Mouse (Mus musculus) intestine, embryonic 14.5 days (tissue): Measurements from ENCODE around the gene Slc25a10. TPM values are rescaled to one million over a fixed set of nuclear protein-coding genes. Genes with fewer than 3 reads are reported as not detected.

Source experiments
- ATAC-seq: fragments of 200-750 bp; cut with Nextera tagmentation; replicated peaks from 2 replicates; pipeline ENCODE4 v1.8.0; 2017; ENCODE audit warnings: low read depth, moderate number of reproducible peaks, moderate TSS enrichment, moderate library complexity; ENCODE audit not compliant: low FRiP score, low TSS enrichment
- DNase-seq: peaks from one replicate; pipeline ENCODE4 v3.0.0-alpha.2; 2018; ENCODE audit warnings: low spot score
- H3K27ac ChIP-seq: fragments of 300-500 bp; sonication (generic); 2 replicates; pipeline ENCODE4 v1.5.1; 2014; ENCODE audit warnings: low read depth, mild to moderate bottlenecking, control low read depth
- H3K27me3 ChIP-seq: fragments of 300-500 bp; sonication (generic); replicated peaks from 2 replicates; pipeline ENCODE4 v1.6.1; 2014; ENCODE audit warnings: low read length, control low read depth; ENCODE audit not compliant: control insufficient read depth, insufficient read depth
- H3K36me3 ChIP-seq: fragments of 300-500 bp; sonication (generic); 2 replicates; pipeline ENCODE4 v1.6.1; 2014; ENCODE audit warnings: low read length, control low read depth; ENCODE audit not compliant: control insufficient read depth, insufficient read depth
- H3K4me1 ChIP-seq: fragments of 300-500 bp; sonication (generic); replicated peaks from 2 replicates; pipeline ENCODE4 v1.6.1; 2014; ENCODE audit warnings: low read length, control low read depth, mixed read lengths; ENCODE audit not compliant: control insufficient read depth, insufficient read depth
- H3K4me2 ChIP-seq: fragments of 300-500 bp; sonication (generic); 2 replicates; pipeline ENCODE4 v1.6.1; 2014; ENCODE audit warnings: low read length
- H3K4me3 ChIP-seq: fragments of 300-500 bp; sonication (generic); 2 replicates; pipeline ENCODE4 v1.5.1; 2014; ENCODE audit warnings: low read depth, low read length, control low read depth, mixed read lengths
- H3K9ac ChIP-seq: fragments of 300-500 bp; sonication (generic); 2 replicates; pipeline ENCODE4 v1.6.1; 2014; ENCODE audit warnings: mild to moderate bottlenecking, low read length
- H3K9me3 ChIP-seq: fragments of 300-500 bp; sonication (generic); 2 replicates; pipeline ENCODE4 v1.6.1; 2016; ENCODE audit warnings: low read length, control low read depth; ENCODE audit not compliant: control insufficient read depth
- WGBS: fragments of 180-500 bp; shearing (Covaris S2); extraction: QIAGEN DNeasy Blood & Tissue Kit; methylation state at CpG from one replicate; pipeline ENCODE4 v1.1.7; 2014; 5-methylcytosine and 5-hydroxymethylcytosine counted together
- polyA plus RNA-seq: library from polyadenylated mRNA; unstranded; fragments of >200 nt; fragmentation: Nextera tagmentation; extraction: Ambion mirVana; gene quantifications from 2 replicates; pipeline ENCODE4 v1.2.1, GENCODE M21; 2014

Slc25a10 gene
- polyA plus RNA-seq, 1 experiment from 2014 or later: 83.1 TPM

DNA sequence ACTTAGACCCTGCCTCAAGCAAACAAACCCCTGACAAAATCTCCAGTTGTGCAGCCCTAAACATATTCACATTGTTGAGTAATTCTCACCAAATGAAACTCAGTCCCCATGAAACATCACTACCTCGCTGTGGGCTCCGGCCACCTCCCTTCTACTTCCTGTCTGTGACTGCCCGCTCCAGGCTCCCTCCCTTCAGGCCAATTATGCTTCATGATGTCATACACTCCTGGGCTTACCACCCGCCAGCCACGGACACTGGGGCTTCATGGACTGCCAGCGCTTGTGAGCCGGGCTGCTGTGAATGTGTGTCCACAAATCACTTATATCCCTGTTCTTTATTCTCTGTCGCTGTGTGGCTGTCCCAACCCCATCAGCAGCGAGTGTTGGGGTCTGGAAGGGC, 28.1 kb downstream of the Slc25a10 start:
- H3K4me2 ChIP-seq: 0 out of 2 replicates have a peak overlapping the region, but pooled peaks have one; percentile 4
- WGBS: 40% methylated on average over 9 of the region's 9 CpGs
- H3K27me3 ChIP-seq: no peaks in the 10 kb centered on the region
- no peaks in the 10 kb centered on the region for H3K36me3 ChIP-seq
- H3K9me3 ChIP-seq: no peaks in the 10 kb centered on the region
- H3K27ac ChIP-seq: no peak overlapping the region
- H3K4me3 ChIP-seq: no peak overlapping the region
- no peak for DNase-seq
- no peaks in the 10 kb centered on the region; the same call in 1 of the 2 replicates for H3K4me1 ChIP-seq
- H3K9ac ChIP-seq: no peak overlapping the region
- no peak for ATAC-seq

DNA sequence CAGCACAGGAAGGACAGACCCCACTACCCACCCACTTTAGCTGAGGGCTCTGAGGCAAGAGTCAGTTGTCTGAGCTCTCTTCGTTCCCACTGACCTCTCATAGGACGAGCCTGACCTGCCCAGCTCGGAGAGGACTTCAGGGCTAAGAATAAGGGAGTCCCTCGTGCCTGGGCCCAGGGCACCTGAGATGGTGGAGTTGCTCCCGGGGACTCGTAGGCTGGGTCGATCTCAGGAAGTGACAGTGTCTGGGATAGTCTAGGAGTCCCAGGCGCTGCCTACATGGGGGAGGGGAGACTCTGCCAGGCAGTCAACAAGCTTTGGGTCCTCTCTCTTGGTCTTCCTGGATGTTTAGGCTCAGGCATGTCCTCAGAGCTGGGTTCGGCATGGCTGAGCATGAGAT, 28.9 kb downstream of the Slc25a10 start:
- H3K36me3 ChIP-seq: no peaks in the 10 kb centered on the region
- no peak for DNase-seq
- H3K27me3 ChIP-seq: no peaks in the 10 kb centered on the region
- no peaks in the 10 kb centered on the region for H3K9me3 ChIP-seq
- H3K4me2 ChIP-seq: no peak overlapping the region
- no peak for ATAC-seq
- no peak overlapping the region for H3K4me3 ChIP-seq
- WGBS: 72% methylated on average over 9 of the region's 9 CpGs
- H3K4me1 ChIP-seq: no peaks in the 10 kb centered on the region; the same call in 1 of the 2 replicates
- no peak overlapping the region for H3K27ac ChIP-seq
- no peak overlapping the region for H3K9ac ChIP-seq

DNA sequence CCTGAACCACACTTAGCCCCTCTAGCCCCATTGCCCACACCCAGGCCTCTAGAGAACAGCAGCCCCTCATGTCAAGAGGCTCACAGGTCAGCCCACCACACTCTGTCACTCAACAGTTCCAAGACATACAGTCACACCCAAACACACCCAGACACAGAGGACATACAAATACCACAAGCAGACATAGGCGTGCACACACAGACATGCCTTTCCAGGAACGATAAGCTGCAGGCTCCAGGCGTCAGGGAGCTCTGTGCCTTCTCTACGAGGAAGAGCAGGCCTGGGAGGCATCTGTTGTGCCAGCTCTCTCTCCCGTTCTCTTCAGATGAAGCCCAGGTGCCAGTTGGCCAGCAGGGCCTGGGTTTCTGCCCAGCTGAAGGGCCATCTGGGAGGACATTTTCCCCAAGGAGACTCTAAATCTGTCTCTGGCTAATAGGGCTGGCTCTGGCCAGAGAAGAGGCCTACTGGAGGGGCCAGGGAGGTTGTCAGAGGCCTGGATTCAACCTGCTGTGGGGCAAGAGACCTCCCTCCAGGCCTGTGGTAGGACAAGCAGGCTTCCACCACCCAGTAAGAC, 29.4 kb downstream of the Slc25a10 start:
- no peaks in the 10 kb centered on the region; the same call in 1 of the 2 replicates for H3K4me1 ChIP-seq
- H3K27me3 ChIP-seq: no peaks in the 10 kb centered on the region
- no peak overlapping the region for H3K9ac ChIP-seq
- no peak overlapping the region for H3K4me3 ChIP-seq
- no peak overlapping the region for H3K27ac ChIP-seq
- 61% methylated on average over 5 of the region's 5 CpGs for WGBS
- H3K4me2 ChIP-seq: no peak overlapping the region
- DNase-seq (no peak), ATAC-seq (no peak)
- no peaks in the 10 kb centered on the region for H3K36me3 ChIP-seq
- H3K9me3 ChIP-seq: no peaks in the 10 kb centered on the region

DNA sequence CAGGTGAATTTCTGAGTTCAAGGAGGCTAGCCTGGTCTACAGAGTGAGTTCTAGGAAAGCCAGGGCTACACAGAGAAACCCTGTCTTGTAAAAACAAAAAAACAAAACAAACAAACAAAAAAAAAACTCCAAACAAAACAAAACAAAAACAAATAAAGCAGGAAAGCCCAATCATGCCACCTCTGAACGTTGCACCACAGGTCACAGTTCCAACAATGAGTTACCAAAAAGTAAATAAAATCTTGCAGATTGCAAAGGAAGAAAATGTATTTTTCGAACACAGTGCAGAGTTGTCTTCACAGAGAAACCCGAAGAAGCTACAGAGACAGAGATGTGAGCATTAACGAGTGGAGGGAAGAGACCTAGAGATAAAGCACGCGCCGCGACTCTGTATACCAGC, 30.9 kb downstream of the Slc25a10 start:
- no peak overlapping the region for H3K9ac ChIP-seq
- peaks cover 2% of the 10 kb centered on the region; the same call in 1 of the 2 replicates for H3K27me3 ChIP-seq
- WGBS: 84% methylated on average over 8 of the region's 8 CpGs
- no peak overlapping the region for H3K27ac ChIP-seq
- H3K4me3 ChIP-seq: no peak overlapping the region
- DNase-seq: no peak
- H3K4me1 ChIP-seq: no peaks in the 10 kb centered on the region; the same call in 1 of the 2 replicates
- no peak overlapping the region for H3K4me2 ChIP-seq
- H3K9me3 ChIP-seq: no peaks in the 10 kb centered on the region
- no peaks in the 10 kb centered on the region for H3K36me3 ChIP-seq
- ATAC-seq: no peak

DNA sequence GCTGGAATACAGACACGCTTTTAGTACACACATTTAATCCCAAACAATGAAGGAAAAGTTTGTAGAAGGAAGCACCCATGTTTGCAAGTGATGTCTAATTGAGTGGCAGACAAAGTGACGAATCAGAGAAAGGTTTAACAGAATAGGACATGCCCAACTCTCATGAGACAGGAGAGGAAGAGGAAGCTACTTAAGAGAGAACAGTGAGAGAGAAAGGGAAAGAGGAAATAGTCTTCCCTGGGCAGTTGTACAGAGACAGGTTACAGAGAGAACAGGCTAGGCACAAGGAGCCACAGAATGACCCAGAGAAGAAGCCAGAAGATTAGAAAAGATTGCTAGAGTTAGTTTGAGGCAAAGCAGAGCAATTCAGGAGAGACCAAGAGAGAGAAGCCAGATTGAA, 34.3 kb downstream of the Slc25a10 start:
- Histone ChIP-seq H3K27ac (no peak overlapping the region), H3K36me3 (no peaks in the 10 kb centered on the region), H3K4me2 (no peak overlapping the region), H3K9me3 (no peaks in the 10 kb centered on the region), H3K9ac (no peak overlapping the region), H3K27me3 (peaks cover 34% of the 10 kb centered on the region), H3K4me3 (no peak overlapping the region), H3K4me1 (peaks cover 2% of the 10 kb centered on the region; the same call in 1 of the 2 replicates)
- DNase-seq (no peak), ATAC-seq (no peak)
- WGBS: 76% methylated on average over 2 of the region's 2 CpGs

DNA sequence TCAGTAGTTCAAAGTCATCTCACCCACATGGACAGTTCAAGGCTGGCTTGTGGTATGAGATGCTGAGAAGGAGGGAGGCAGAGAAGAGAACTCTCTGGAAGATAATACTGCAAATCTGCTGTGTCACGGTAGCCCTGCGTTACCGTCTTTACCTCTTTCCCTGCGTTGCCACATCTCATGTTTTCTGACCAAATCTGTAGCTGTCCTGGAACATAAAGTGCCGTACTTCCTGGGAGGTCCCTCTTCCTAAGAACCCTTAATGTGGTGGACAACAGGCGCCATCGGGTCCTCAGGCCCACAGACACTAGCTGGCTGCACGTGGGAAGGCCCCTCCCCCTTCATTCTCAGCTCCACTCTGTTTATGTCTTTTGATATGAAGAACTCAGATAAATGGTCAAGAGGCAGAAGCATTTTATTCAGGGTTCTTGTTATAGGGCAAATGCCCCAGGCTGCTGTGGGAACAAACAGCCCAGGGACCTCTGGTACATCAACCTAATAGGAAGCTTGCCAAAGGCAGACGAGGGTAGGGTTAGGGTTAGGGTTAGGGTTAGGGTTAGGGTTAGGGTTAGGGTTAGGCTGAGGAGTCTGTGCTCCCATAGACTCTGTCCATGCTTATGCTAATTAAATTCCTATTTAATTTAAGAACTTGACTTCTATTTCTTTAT, 36.2 kb downstream of the Slc25a10 start:
- ATAC-seq (no peak), DNase-seq (no peak)
- peaks cover 2% of the 10 kb centered on the region; the same call in 1 of the 2 replicates for H3K4me1 ChIP-seq
- WGBS: 77% methylated on average over 9 of the region's 9 CpGs
- H3K36me3 ChIP-seq: no peaks in the 10 kb centered on the region
- H3K27ac ChIP-seq: no peak overlapping the region
- no peaks in the 10 kb centered on the region for H3K9me3 ChIP-seq
- H3K4me3 ChIP-seq: no peak overlapping the region
- H3K9ac ChIP-seq: no peak overlapping the region
- H3K4me2 ChIP-seq: no peak overlapping the region
- H3K27me3 ChIP-seq: peaks cover 52% of the 10 kb centered on the region

DNA sequence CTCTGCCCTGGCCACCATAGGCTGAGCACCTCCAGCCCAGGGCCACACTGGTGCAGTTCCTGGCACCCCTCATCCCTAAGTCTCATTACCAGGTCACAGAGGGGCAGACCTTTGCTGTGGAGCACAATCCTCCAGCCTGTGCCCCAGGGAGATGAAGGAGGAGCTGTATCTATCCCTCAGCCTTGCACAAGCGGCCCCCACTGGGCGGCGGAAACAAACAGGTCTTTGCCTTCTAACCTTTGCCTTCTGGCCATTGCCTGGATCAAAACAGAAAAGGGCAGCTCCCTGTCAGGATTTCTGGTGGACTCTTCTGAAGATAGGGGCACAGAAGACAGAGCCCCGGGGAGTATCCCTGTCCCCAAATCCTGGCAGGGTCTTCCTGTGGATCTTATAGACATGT, 37.3 kb downstream of the Slc25a10 start:
- no peak for ATAC-seq
- no peak for DNase-seq
- Histone ChIP-seq H3K27ac (no peak overlapping the region), H3K4me2 (no peak overlapping the region), H3K4me1 (peaks cover 2% of the 10 kb centered on the region; the same call in 1 of the 2 replicates), H3K36me3 (no peaks in the 10 kb centered on the region), H3K27me3 (peaks cover 60% of the 10 kb centered on the region), H3K9me3 (no peaks in the 10 kb centered on the region), H3K4me3 (no peak overlapping the region), H3K9ac (no peak overlapping the region)
- 59% methylated on average over 4 of the region's 4 CpGs for WGBS

DNA sequence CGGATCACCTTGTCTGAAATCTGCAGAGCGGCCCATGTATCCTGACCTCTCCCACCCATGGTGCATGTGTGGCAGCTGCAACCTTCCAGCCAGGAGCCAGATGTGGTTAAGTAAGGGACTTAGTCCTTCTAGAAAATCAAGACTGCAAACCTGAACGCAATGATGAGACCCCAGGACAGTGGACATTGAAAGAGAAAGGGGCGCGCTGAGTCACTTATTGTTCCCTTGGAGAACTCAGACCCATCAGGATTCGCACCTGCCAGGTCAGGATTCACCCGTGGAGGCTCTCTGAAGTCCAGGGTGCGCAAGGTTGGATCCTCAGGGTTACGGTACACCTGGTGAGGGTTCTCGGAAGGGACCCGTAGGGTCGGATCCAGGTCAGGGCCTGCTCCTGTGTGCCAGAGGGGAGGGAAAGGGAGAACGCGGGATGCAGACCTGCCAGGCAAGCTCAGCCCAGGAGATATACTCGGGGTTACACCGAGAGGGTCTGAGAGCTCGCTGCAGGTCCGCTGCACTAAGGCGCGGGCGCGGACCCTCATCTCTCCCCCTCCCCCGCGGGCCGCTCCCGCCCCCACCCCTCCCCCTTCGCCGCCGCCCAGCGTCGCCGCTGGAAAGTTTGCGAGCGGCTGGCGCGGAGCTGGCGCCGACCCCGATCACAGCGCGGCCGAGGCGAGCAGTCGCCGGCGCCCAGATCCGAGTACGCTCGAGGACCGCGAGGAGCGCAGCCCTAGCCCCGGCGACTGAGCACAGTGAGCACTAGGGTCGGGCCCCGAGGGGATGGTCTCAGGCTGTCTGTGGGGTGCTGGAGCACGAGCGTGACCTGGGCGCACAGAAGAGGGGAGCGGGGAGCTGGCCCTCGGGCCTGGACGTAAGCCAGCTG, 38.7 kb downstream of the Slc25a10 start, which contains the start of gene Gcgr:
Gene Gcgr (plus strand): TSS at position 615 of the 880 bp plus-strand sequence.
- peak; percentile 50 for ATAC-seq
- peak; percentile 69 for DNase-seq
- Histone ChIP-seq H3K27me3 (peaks cover 65% of the 10 kb centered on the region), H3K9ac (peak within 1 kb of the TSS; percentile 41), H3K27ac (no peak within 1 kb of the TSS), H3K4me1 (peaks cover 2% of the 10 kb centered on the region; the same call in 1 of the 2 replicates), H3K4me3 (peak within 1 kb of the TSS; percentile 39), H3K4me2 (peak within 1 kb of the TSS; percentile 84), H3K36me3 (no peaks in the 10 kb centered on the region), H3K9me3 (no peaks in the 10 kb centered on the region)
- 9% methylated on average over 52 of the region's 62 CpGs for WGBS
